Mouse (Mus musculus) hindbrain, embryonic 14.5 days (tissue): ENCODE data around the gene Usp2. TPM values are rescaled to one million over a fixed set of nuclear protein-coding genes. Genes with fewer than 3 reads are reported as not detected.

ENCODE experiments used
- ATAC-seq: fragments of 200-750 bp; cut with Nextera tagmentation; 2 replicates; pipeline ENCODE4 v1.8.0; 2017; ENCODE audit warnings: moderate number of reproducible peaks, mild to moderate bottlenecking, moderate TSS enrichment, moderate library complexity; ENCODE audit not compliant: low FRiP score
- DNase-seq: peaks from one replicate; pipeline ENCODE4 v3.0.0-alpha.2; 2015; ENCODE audit warnings: low spot score
- H3K27ac ChIP-seq: fragments of 300-500 bp; sonication (generic); 2 replicates; pipeline ENCODE4 v1.5.1; 2014; ENCODE audit warnings: mild to moderate bottlenecking, moderate library complexity
- H3K27me3 ChIP-seq: fragments of 300-500 bp; sonication (generic); 2 replicates; pipeline ENCODE4 v1.6.1; 2014; ENCODE audit warnings: mild to moderate bottlenecking, low read length, mixed read lengths; ENCODE audit not compliant: control insufficient read depth, insufficient read depth
- H3K36me3 ChIP-seq: fragments of 300-500 bp; sonication (generic); replicated peaks from 2 replicates; pipeline ENCODE4 v1.6.1; 2014; ENCODE audit not compliant: control insufficient read depth, insufficient read depth
- H3K4me1 ChIP-seq: fragments of 300-500 bp; sonication (generic); replicated peaks from 2 replicates; pipeline ENCODE4 v1.6.1; 2014; ENCODE audit warnings: antibody characterized with exemption, low read length, mixed read lengths; ENCODE audit not compliant: control insufficient read depth, insufficient read depth
- H3K4me2 ChIP-seq: fragments of 300-500 bp; sonication (generic); replicated peaks from 2 replicates; pipeline ENCODE4 v1.6.1; 2014; ENCODE audit warnings: mild to moderate bottlenecking, moderate library complexity
- H3K4me3 ChIP-seq: fragments of 300-500 bp; sonication (generic); replicated peaks from 2 replicates; pipeline ENCODE4 v1.5.1; 2014; ENCODE audit warnings: mild to moderate bottlenecking, low read length
- H3K9ac ChIP-seq: fragments of 300-500 bp; sonication (generic); 2 replicates; pipeline ENCODE4 v1.6.1; 2014
- H3K9me3 ChIP-seq: fragments of 300-500 bp; sonication (generic); 2 replicates; pipeline ENCODE4 v1.6.1; 2016; ENCODE audit warnings: low read length; ENCODE audit not compliant: control insufficient read depth
- whole genome bisulfite sequencing: fragments of 180-500 bp; shearing (Covaris S2); extraction: QIAGEN DNeasy Blood & Tissue Kit; methylation state at CpG from one replicate; pipeline ENCODE4 v1.1.7; 2014; 5-methylcytosine and 5-hydroxymethylcytosine counted together
- polyA plus RNA-seq: library from polyadenylated mRNA; unstranded; fragments of >200 nt; fragmentation: Nextera tagmentation; extraction: Ambion mirVana; gene quantifications from 2 replicates; pipeline ENCODE4 v1.2.1, GENCODE M21; 2014

Gene Usp2
- polyA plus RNA-seq, 1 experiment from 2014 or later: 8.4 TPM

DNA sequence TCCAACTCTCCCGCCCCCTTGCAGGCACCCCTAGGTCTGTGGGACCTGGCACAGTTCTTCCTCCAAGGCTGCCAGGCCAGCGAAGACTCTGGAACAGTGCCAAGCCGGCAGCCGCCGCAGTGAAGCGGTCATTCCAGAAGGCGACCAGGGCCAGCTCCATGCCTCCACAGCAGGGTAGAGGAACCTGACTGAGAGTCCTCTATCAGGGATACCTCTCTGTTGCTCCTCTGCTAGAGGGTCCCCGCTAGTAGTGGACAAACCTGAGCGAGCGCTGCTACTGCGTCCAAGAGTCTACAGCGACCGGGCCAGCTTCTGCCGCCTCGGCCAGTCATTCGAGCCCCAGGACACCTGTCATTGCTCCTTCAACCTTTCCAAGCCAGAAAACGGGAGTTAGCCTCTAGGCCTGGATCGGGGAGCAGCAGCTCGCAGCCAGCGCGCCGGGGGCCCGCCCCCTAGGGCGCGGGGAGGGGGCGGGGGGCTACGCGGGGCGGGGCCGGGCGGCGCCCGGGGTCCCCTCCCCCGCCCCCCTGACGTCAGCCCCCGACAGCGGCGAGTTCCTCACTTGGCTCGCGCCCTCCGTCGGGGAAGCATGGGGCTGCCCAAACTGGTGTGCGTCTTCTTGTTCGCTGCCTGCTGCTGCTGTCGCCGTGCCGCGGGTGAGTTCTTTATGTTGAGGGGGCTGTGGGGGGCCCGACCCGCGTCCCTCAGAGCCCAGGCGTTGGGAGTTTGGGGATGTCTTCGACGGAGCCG lies 67.5 kb downstream of the Usp2 start, which contains the start of gene Mcam:
Mcam (plus strand) TSS at position 369 of the 750 bp plus-strand sequence.
- peak; percentile 28; the same call in 1 of the 2 replicates for ATAC-seq
- Histone ChIP-seq H3K9ac (peak within 1 kb of the TSS; percentile 51), H3K4me3 (peak within 1 kb of the TSS; percentile 42), H3K4me2 (peak within 1 kb of the TSS; percentile 84), H3K9me3 (no peaks in the 10 kb centered on the region), H3K4me1 (peaks cover 36% of the 10 kb centered on the region), H3K36me3 (no peaks in the 10 kb centered on the region), H3K27me3 (peaks cover 62% of the 10 kb centered on the region), H3K27ac (peak within 1 kb of the TSS; percentile 21; the same call in 1 of the 2 replicates)
- DNase-seq: peak; percentile 69
- WGBS: under 1% methylated on average over 39 of the region's 55 CpGs

DNA sequence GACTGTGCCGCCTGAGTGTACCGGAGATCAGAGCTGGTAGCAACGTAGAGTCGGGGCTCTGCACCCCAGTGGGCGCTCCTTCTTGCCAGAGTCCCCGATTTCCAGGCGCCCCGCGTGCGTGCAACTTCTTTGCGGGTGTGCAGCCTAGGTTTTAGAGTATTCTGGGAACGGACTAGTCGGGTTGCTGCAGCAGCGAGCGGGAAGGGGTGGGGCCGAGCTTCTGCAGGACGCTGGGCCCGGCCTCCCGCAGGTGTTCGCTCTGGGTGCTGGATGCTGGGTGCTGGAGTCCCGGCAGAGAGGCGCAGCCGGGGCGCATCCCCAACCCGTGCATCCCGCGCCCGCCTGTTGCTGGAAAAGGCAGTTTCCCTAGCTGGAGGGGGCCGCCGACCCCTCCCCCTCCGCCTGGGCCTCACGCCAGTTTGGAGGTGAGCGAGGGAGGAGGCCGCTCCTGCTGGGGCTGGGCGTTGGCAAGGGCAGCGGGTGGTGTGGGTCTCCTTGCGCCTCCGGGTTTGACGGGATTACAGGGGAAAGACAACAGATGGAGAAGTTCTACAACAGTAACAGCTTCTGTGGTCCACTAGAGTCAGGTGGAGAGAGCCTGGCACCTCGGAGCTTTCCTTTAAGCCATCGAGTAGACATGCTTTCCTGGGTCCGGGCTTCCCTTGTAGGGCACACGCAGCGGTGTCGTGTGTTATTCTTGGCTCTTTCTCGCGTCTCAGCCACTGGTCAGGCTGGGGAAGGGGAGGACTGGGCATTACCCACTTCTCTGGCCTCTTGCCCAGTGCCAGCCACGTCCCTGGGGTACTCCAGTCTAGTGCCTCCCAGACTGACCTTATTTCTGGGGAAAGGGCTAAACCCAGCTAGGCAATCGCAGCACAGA lies 68.3 kb downstream of the Usp2 start:
- WGBS: 2% methylated on average over 49 of the region's 49 CpGs
- Histone ChIP-seq H3K9ac (peak overlapping the region; percentile 51), H3K27ac (0 out of 2 replicates have a peak overlapping the region, but pooled peaks have one; percentile 21), H3K4me3 (peak overlapping the region; percentile 42), H3K27me3 (peaks cover 56% of the 10 kb centered on the region), H3K9me3 (no peaks in the 10 kb centered on the region), H3K4me2 (peak overlapping the region; percentile 84), H3K4me1 (peaks cover 29% of the 10 kb centered on the region), H3K36me3 (no peaks in the 10 kb centered on the region)
- ATAC-seq: no peak
- DNase-seq: peak; percentile 50

DNA sequence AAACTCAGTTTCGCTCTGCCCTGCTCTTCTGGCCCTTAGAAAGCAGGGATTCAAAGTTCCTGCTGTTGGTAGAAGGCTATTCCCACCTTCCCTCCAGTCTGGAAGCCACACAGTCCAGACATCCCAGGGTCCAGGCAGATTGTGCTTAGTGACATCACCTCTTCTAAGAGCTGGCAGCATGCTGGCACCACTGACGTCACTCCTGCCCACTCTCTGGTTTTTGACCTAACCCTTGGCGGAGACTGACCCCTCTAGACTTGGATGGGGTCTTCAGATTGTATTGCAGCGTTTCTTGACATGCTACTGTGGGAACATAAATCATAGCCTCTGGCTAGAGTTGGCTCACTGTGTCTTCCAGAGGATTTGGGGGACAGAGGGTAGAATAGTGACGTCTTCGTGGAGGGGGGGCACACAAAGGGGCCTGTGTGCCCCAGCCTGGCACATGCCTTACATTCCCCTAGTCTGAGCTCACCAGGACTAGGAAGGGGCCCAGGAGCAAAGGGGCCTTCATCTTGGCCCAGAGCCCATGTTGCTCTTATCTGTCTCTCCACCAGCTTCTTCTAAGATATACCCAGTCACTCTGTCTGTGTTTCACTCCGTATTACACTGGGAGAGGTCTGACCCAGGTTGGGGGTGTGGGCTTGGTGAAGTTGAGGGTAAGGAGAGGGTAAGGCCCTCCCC lies 69.0 kb downstream of the Usp2 start:
- H3K9ac ChIP-seq: 0 out of 2 replicates have a peak overlapping the region, but pooled peaks have one; percentile 51
- peak overlapping the region; percentile 84 for H3K4me2 ChIP-seq
- H3K36me3 ChIP-seq: no peaks in the 10 kb centered on the region
- peaks cover 55% of the 10 kb centered on the region for H3K27me3 ChIP-seq
- no peaks in the 10 kb centered on the region for H3K9me3 ChIP-seq
- ATAC-seq (peak; percentile 29; the same call in 1 of the 2 replicates), DNase-seq (no peak)
- peak overlapping the region; percentile 42 for H3K4me3 ChIP-seq
- no peak overlapping the region for H3K27ac ChIP-seq
- H3K4me1 ChIP-seq: peaks cover 22% of the 10 kb centered on the region
- WGBS: 58% methylated on average over 7 of the region's 7 CpGs

DNA sequence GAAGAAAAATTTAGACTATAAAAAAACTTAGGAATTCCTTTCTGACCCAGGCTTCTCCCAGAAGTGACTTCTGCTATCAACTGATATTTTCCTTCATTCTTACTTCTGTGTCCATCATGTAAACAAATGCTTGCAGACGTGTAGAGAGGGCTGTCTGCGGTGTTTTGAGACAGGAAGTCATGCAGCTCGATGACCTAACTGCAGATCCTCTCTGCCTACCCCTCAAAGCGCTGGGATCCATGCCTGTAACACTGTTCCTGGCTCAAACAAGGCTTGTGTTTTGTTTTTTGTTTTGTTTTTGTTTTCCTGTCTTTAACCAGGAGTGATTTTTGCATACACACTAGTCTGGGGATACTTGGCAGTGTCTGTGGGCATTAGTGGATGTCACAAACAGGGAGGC lies 71.0 kb downstream of the Usp2 start:
- H3K9me3 ChIP-seq: no peaks in the 10 kb centered on the region
- no peak overlapping the region for H3K4me3 ChIP-seq
- no peak overlapping the region for H3K9ac ChIP-seq
- peaks cover 37% of the 10 kb centered on the region for H3K27me3 ChIP-seq
- peaks cover 14% of the 10 kb centered on the region for H3K36me3 ChIP-seq
- DNase-seq: no peak
- peaks cover 22% of the 10 kb centered on the region for H3K4me1 ChIP-seq
- H3K4me2 ChIP-seq: no peak overlapping the region
- no peak for ATAC-seq
- H3K27ac ChIP-seq: no peak overlapping the region
- WGBS: 76% methylated on average over 4 of the region's 4 CpGs

DNA sequence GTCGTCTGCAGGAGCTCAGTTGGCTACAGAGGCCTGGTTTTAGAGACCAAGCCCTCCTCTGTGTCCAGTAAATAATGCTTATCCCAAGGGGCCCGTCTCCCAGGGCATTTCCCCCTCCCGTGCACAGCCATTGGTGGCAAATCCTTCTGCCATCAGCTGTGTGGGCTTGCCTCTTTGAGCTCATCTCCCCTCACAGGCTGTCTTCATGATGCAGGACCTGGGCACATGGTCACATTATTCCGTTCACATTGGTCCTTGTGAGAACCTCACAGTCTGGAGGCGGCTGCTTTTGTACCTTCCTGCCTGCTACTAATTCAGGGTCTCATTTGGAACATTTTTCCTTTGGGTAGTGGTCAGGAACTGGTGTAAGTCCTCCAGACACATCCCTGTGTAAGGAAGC lies 75.1 kb downstream of the Usp2 start:
- no peak for DNase-seq
- Histone ChIP-seq H3K27me3 (no peaks in the 10 kb centered on the region), H3K36me3 (peaks cover 48% of the 10 kb centered on the region), H3K9ac (no peak overlapping the region), H3K4me2 (no peak overlapping the region), H3K4me1 (no peaks in the 10 kb centered on the region), H3K27ac (no peak overlapping the region), H3K4me3 (no peak overlapping the region), H3K9me3 (no peaks in the 10 kb centered on the region)
- WGBS: 62% methylated on average over 5 of the region's 5 CpGs
- no peak for ATAC-seq

DNA sequence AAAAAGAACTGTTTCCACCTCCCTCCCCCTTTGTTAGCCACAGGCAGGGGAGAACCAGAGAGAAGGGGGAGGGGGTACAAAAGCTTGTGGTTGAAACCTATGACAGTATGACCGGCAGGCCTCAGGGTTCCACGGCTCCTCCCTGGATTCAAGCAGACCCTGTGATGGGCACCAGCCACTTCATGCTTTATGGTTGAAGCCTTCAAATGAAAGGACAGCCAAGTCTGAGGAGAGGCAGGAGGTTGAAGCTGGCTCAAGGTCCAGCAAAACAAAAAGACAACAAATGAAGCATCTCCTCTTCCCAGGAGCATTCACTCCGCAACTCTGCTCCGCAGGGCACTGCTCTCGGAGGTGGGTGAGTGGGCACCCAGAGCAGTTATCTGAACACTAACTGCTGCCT lies 76.6 kb downstream of the Usp2 start:
- no peaks in the 10 kb centered on the region for H3K4me1 ChIP-seq
- peaks cover 55% of the 10 kb centered on the region for H3K36me3 ChIP-seq
- H3K27me3 ChIP-seq: no peaks in the 10 kb centered on the region
- ATAC-seq: no peak
- H3K9ac ChIP-seq: no peak overlapping the region
- H3K9me3 ChIP-seq: no peaks in the 10 kb centered on the region
- no peak overlapping the region for H3K27ac ChIP-seq
- H3K4me3 ChIP-seq: no peak overlapping the region
- H3K4me2 ChIP-seq: no peak overlapping the region
- 59% methylated on average over 5 of the region's 5 CpGs for WGBS
- no peak for DNase-seq

DNA sequence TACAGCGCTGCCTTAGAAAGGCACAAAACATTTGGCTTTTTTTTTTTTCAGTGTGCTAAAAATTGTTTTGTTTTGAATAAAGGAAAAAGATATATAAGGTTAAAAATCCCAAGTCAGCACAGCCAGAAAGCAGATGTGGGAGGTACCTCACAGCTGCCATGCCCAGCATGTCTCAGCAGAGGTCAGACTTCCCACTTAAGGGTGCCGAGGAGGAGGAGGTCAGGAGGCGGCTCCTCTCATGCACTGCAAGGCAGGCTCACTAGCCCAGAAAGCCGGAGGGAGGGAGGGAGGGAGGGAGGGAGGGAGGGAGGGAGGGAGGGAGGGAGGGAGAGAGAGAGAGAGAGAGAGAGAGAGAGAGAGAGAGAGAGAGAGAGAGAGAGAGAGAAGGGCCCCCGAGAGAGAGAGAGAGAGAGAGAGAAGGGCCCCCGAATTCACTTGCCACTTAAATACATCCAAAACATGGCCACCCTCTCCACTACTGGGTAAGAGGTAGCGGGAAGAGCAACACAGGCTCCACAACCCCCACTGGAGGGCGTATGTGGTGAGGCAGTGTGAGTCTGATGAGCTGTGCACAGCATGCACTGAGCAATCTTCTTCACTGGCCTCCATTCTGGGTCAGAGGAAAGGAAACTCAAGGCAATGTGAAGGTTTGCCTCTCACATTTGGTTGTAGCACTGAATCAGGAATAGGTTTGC lies 77.3 kb downstream of the Usp2 start:
- Histone ChIP-seq H3K36me3 (peaks cover 62% of the 10 kb centered on the region), H3K4me1 (no peaks in the 10 kb centered on the region), H3K27me3 (no peaks in the 10 kb centered on the region), H3K4me3 (no peak overlapping the region), H3K9me3 (no peaks in the 10 kb centered on the region), H3K9ac (no peak overlapping the region), H3K4me2 (no peak overlapping the region), H3K27ac (no peak overlapping the region)
- 29% methylated on average over 7 of the region's 8 CpGs for WGBS
- ATAC-seq (no peak), DNase-seq (no peak)

DNA sequence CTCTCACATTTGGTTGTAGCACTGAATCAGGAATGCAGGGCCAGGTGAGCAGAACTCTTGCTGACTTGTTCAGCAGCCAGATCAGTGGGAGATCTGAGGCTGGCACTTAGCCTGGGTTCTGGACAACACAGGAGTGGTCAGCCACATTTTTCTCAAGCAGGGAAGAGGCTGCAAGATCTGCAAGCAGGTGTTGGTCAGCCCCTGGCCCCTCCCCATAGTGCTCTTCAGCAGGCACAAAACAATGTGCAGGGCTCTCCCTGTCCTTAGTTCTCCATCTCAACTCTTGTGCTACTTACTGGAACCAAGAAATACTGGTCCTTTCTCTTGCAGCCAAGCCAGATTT lies 77.9 kb downstream of the Usp2 start:
- H3K27me3 ChIP-seq: no peaks in the 10 kb centered on the region
- no peak overlapping the region for H3K4me2 ChIP-seq
- H3K27ac ChIP-seq: no peak overlapping the region
- peaks cover 67% of the 10 kb centered on the region for H3K36me3 ChIP-seq
- H3K4me3 ChIP-seq: no peak overlapping the region
- H3K9ac ChIP-seq: no peak overlapping the region
- H3K4me1 ChIP-seq: no peaks in the 10 kb centered on the region
- no peak for DNase-seq
- no peak for ATAC-seq
- no peaks in the 10 kb centered on the region for H3K9me3 ChIP-seq
